Mouse (Mus musculus): Measurements from ENCODE around the gene Tmem100. TPM values are rescaled to one million over a fixed set of nuclear protein-coding genes. Genes with fewer than 3 reads are reported as not detected.

Tmem100 gene
- not detected for polyA plus RNA-seq (2017; shearing (Covaris generic))

GRCm38 (mm10) chr11:90029841-90030398, at the start of gene Tmem100:
TSS of gene Tmem100 (plus strand) at chr11:90030348.

DNA sequence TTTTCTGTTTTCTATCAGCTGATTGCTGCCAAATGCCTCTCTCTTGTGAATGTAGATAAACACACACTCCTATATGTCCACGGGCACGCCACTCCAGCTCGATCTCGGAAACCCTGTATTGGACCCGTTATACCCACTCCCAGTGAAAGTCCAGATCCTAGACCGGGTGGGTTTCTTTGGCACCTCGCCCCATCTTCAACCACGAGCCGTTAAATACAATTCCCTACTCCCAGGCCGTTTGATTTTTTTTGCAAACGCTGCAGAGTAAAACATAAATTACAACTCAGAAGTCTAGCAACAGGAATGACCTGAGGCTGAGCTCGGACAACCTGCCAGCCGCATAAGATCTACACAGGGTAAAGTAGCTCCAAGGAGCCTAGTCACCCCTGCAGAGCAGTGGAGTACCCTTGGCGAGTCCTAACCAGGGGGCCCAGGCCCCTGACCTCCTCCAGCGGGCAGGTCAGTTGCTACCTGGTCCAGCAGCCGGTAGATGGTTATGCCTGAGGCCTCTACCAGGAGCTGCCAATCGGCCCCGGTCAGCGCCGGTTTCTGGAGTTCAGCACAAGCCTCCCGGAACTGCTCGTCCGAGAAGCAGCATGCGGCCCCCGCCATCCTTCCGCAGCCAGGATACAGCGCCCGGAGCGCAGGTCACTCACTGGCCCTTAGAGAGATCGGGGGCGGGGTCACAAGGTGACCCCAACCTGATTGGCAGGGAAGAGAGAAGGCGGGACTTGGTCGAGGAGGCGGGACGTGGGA, 27.7 kb upstream of the Tmem100 start, which contains the start of gene Pctp:
Gene Pctp (minus strand): TSS at position 664 of the 756 bp plus-strand sequence.

Other genes with a start within 250 kb of the Tmem100 start
- 3.4 TPM for gene Pctp, start 27.5 kb upstream of the Tmem100 start, polyA plus RNA-seq (2017; shearing (Covaris generic))
- gene Gm45716, start 157.3 kb downstream of the Tmem100 start, polyA plus RNA-seq (2017; shearing (Covaris generic)): 5.1 TPM
- 14.7 TPM for gene Mmd, start 219.1 kb downstream of the Tmem100 start, polyA plus RNA-seq (2017; shearing (Covaris generic))